Mouse (Mus musculus) CD8-positive naive resting alpha-beta T cell, adult 2 months (primary cell): ENCODE results near the gene Nol10.

Experiments used
- DNase-seq, 2 experiments: peaks; one replicate each; pipeline ENCODE4 v3.0.0; 2022; ENCODE audit warnings: low read depth in 2 of 2, low spot score in 2 of 2

The Nol10 gene

GRCm38 (mm10) chr12:17348048-17349036 is at the start of gene Nol10:
Gene Nol10, plus strand, starts transcription at chr12:17348458.
- DNase-seq = peak; percentile 76 to 82

- no peak for DNase-seq
These were observed 48.4 kb upstream of the Nol10 start for GRCm38 (mm10) chr12:17299902-17300301.

- no peak for DNase-seq
These were observed 42.8 kb upstream of the Nol10 start for GRCm38 (mm10) chr12:17305445-17305844.

- no peak for DNase-seq
These were observed 40.0 kb upstream of the Nol10 start for GRCm38 (mm10) chr12:17308246-17308645.

- no peak for DNase-seq
These were observed 37.1 kb upstream of the Nol10 start for GRCm38 (mm10) chr12:17310852-17311839.

GRCm38 (mm10) chr12:17316096-17316495 is 32.2 kb upstream of the Nol10 start:
- DNase-seq = no peak

GRCm38 (mm10) chr12:17317970-17318369 is 30.3 kb upstream of the Nol10 start:
- DNase-seq = no peak

GRCm38 (mm10) chr12:17318453-17318852 is 29.8 kb upstream of the Nol10 start:
- DNase-seq = no peak

- DNase-seq = no peak
These were observed 23.4 kb upstream of the Nol10 start for GRCm38 (mm10) chr12:17324549-17325470.

- no peak for DNase-seq
These were observed 19.0 kb upstream of the Nol10 start, which contains the start of gene Atp6v1c2 for GRCm38 (mm10) chr12:17329259-17329658. Gene Atp6v1c2, minus strand, starts transcription at chr12:17329359.

GRCm38 (mm10) chr12:17333459-17333858 is 14.8 kb upstream of the Nol10 start:
- DNase-seq = no peak

GRCm38 (mm10) chr12:17338338-17338737 is 9.9 kb upstream of the Nol10 start:
- DNase-seq = no peak

- no peak for DNase-seq
These were observed 8.9 kb upstream of the Nol10 start for GRCm38 (mm10) chr12:17339114-17339905.

- peak in 1 of 2 experiments; percentile 11 for DNase-seq
These were observed 771 bp upstream of the Nol10 start for GRCm38 (mm10) chr12:17347327-17348047.

- DNase-seq = no peak
These were observed 1.8 kb downstream of the Nol10 start for GRCm38 (mm10) chr12:17350106-17350505.

GRCm38 (mm10) chr12:17356853-17357252 is 8.6 kb downstream of the Nol10 start:
- DNase-seq = no peak

- no peak for DNase-seq
These were observed 9.5 kb downstream of the Nol10 start for GRCm38 (mm10) chr12:17357795-17358194.

GRCm38 (mm10) chr12:17358981-17359380 is 10.7 kb downstream of the Nol10 start:
- no peak for DNase-seq

- DNase-seq = no peak
These were observed 11.8 kb downstream of the Nol10 start for GRCm38 (mm10) chr12:17360104-17360503.
